Mouse (Mus musculus) left cerebral cortex, adult 8-10 months (tissue): ENCODE results near the gene Lmo1. TPM values are rescaled to one million over a fixed set of nuclear protein-coding genes. Genes with fewer than 3 reads are reported as not detected.

ENCODE experiments used
- DNase-seq, 2 experiments: peaks; one replicate each; pipeline ENCODE4 v3.0.0; 2022; ENCODE audit warnings: low spot score in 2 of 2
- total RNA-seq, 4 experiments: library from RNA; stranded (reverse); gene quantifications; 2 replicates each; pipeline ENCODE4 v1.2.4; 2022

Lmo1 gene
- 10 to 100 TPM in 3 of 4 experiments, 1 to 10 TPM in 1; 9.9 to 15.0 (median 11.5) TPM for total RNA-seq

GRCm38 (mm10) chr7:109174949-109175669 is at the start of gene Lmo1:
Gene Lmo1 (minus strand): TSS chr7:109175207.
- no peak for DNase-seq

- DNase-seq: no peak
These were observed 46.7 kb upstream of the Lmo1 start for GRCm38 (mm10) chr7:109221716-109222110.

- no peak for DNase-seq
These were observed 46.0 kb upstream of the Lmo1 start for GRCm38 (mm10) chr7:109220766-109221715.

GRCm38 (mm10) chr7:109220026-109220425 is 45.0 kb upstream of the Lmo1 start:
- no peak for DNase-seq

GRCm38 (mm10) chr7:109218977-109219271 is 43.9 kb upstream of the Lmo1 start:
- DNase-seq: no peak

- DNase-seq: peak; percentile 40 to 44
These were observed 43.3 kb upstream of the Lmo1 start for GRCm38 (mm10) chr7:109218130-109218976.

- no peak for DNase-seq
These were observed 34.8 kb upstream of the Lmo1 start for GRCm38 (mm10) chr7:109209804-109210203.

- no peak for DNase-seq
These were observed 32.8 kb upstream of the Lmo1 start for GRCm38 (mm10) chr7:109207811-109208210.

GRCm38 (mm10) chr7:109206358-109206757 is 31.4 kb upstream of the Lmo1 start:
- no peak for DNase-seq

- no peak for DNase-seq
These were observed 28.1 kb upstream of the Lmo1 start for GRCm38 (mm10) chr7:109203140-109203539.

GRCm38 (mm10) chr7:109200559-109200958 is 25.6 kb upstream of the Lmo1 start:
- DNase-seq: no peak

GRCm38 (mm10) chr7:109197161-109197650 is 22.2 kb upstream of the Lmo1 start:
- no peak for DNase-seq

GRCm38 (mm10) chr7:109196399-109197082 is 21.5 kb upstream of the Lmo1 start:
- DNase-seq: no peak

GRCm38 (mm10) chr7:109195982-109196381 is 21.0 kb upstream of the Lmo1 start:
- no peak for DNase-seq

GRCm38 (mm10) chr7:109194850-109195249 is 19.8 kb upstream of the Lmo1 start:
- no peak for DNase-seq

- no peak for DNase-seq
These were observed 12.4 kb upstream of the Lmo1 start for GRCm38 (mm10) chr7:109187244-109188035.

GRCm38 (mm10) chr7:109185975-109186374 is 11.0 kb upstream of the Lmo1 start:
- no peak for DNase-seq

- DNase-seq: no peak
These were observed 10.6 kb upstream of the Lmo1 start for GRCm38 (mm10) chr7:109185564-109185963.

GRCm38 (mm10) chr7:109176688-109177087 is 1.7 kb upstream of the Lmo1 start:
- DNase-seq: no peak
